Mouse (Mus musculus) gonadal fat pad, adult 2 months (tissue): ENCODE results near the gene Stag1. TPM values are rescaled to one million over a fixed set of nuclear protein-coding genes. Genes with fewer than 3 reads are reported as not detected.

ENCODE experiments used
- polyA plus RNA-seq: library from polyadenylated mRNA; depleted of rRNA; stranded (reverse); fragments of >200 nt; gene quantifications from 2 replicates; pipeline ENCODE4 v1.2.3, GENCODE M21; 2012; rRNA removed

Stag1 gene
- polyA plus RNA-seq, 1 experiment: 6.7 TPM

Other genes starting within 250 kb of the Stag1 start
- 23.2 and 25.0 TPM in 2 replicates for gene Il20rb, start 111.0 kb upstream of the Stag1 start, polyA plus RNA-seq
- gene Nck1, start 51.7 kb upstream of the Stag1 start, polyA plus RNA-seq: 9.4 and 10.0 TPM in 2 replicates
- gene Slc35g2, start 26.7 kb upstream of the Stag1 start, polyA plus RNA-seq: 2.1 and 3.0 TPM in 2 replicates